Comparison of ENCODE assay signal across 15 mouse cellular contexts in the genomic region with DNA sequence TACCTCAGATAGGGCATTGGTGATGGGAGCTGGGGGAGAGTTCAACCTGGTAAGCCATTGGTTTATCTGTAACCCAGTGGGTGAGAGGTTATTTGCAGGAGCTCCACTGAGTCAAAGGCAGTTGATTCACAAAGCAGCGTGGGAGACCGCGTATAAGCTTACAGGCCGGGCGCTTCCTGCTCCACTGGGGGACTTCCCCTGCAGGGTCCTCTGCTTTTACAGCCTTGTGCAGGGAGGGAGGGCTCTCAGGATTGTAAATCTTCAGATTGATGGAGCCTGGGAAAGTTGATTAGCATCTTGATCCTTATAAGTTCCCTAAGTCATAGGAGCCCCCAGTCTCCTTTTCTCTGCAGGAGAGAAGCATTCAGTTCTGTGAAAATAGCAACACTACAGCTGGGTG.
DNase-seq lines count a peak whose midpoint lies in the region; ATAC-seq and TF ChIP-seq lines count a peak whose summit lies in the region.
"Had no signal": no experiment of that assay in that cellular context is flagged by ENCODE, and none has a peak within 500 bp of the region (broad histone marks: within the 10 kb centered on the region; RNA-seq: fewer than 3 reads in every experiment).

No protein-coding gene starts in this region.

- peaks cover 10% of the 10 kb centered on the region; the same call in 1 of the 2 replicates for H3K36me3 ChIP-seq in kidney, postnatal 0 days (ENCODE audit: insufficient read depth, low read length)

- H3K27ac ChIP-seq in kidney, postnatal 0 days = no peak overlapping the region
- H3K27ac ChIP-seq: heart, adult 2 months; liver, embryonic 13.5 days had no signal

- H3K4me2 ChIP-seq in kidney, postnatal 0 days (ENCODE audit: low read length) = no peak overlapping the region
- H3K4me2 ChIP-seq: liver, embryonic 13.5 days had no signal

- no peak for TF ChIP-seq CTCF in kidney, postnatal 0 days (IDR thresholded peaks at IDR 0.05; ENCODE audit: low read depth)

- H3K27me3 ChIP-seq in kidney, postnatal 0 days (ENCODE audit: insufficient read depth, low read length) = no peaks in the 10 kb centered on the region
- H3K27me3 ChIP-seq: liver, embryonic 13.5 days had no signal

- peak; percentile 80 for DNase-seq in kidney, postnatal 0 days (ENCODE audit: low spot score)
- DNase-seq in kidney, adult 8-10 months = no peak
- peak; percentile 42 for DNase-seq in CD4-positive, CD25-positive, alpha-beta regulatory T cell, adult 2 months (ENCODE audit: low read depth, low spot score)
- peak; percentile 17 for DNase-seq in R1 (ENCODE audit: low read depth, low spot score)
- no peak for DNase-seq in layer of hippocampus, postnatal 25 days (ENCODE audit: extremely low spot score in 1 of 2, low spot score in 1 of 2)
- no peak for DNase-seq in layer of hippocampus, postnatal 36 days
- no peak for DNase-seq in cerebellum, postnatal 10 days
- DNase-seq: adrenal gland, postnatal 14 days; cerebellum, postnatal 25 days; heart, adult 2 months; heart, postnatal 10 days; kidney, adult 9 months; liver, embryonic 13.5 days; lung, postnatal 36 days had no signal

- 20% methylated on average over 5 of the region's 5 CpGs for WGBS in kidney, postnatal 0 days

- no peaks in the 10 kb centered on the region for H3K9me3 ChIP-seq in kidney, postnatal 0 days (replicated peaks; ENCODE audit: low read length)
- H3K9me3 ChIP-seq: liver, embryonic 13.5 days had no signal

- no peak overlapping the region for H3K9ac ChIP-seq in kidney, postnatal 0 days (ENCODE audit: low read depth, low read length)
- H3K9ac ChIP-seq: liver, embryonic 13.5 days had no signal

- peak; percentile 72 for ATAC-seq in kidney, postnatal 0 days (replicated peaks; ENCODE audit: low FRiP score, low read depth)
- ATAC-seq in inflammation-experienced regulatory T-cells, adult 6 months = peak; percentile 87

- H3K4me1 ChIP-seq in kidney, postnatal 0 days (replicated peaks; ENCODE audit: insufficient read depth, low read length) = 0 out of 2 replicates have a peak, but pooled peaks cover 14% of the 10 kb centered on the region

- no peak overlapping the region for H3K4me3 ChIP-seq in kidney, postnatal 0 days (replicated peaks; ENCODE audit: low read depth, low read length)
- H3K4me3 ChIP-seq: heart, adult 2 months; liver, embryonic 13.5 days had no signal

Comparison
In these comparisons a context has a peak if more than half of its experiments do, and no peak if none do; other contexts are left out.
1. DNase-seq: peak in kidney, postnatal 0 days (single experiment), CD4-positive, CD25-positive, alpha-beta regulatory T cell, adult 2 months (single experiment) and R1 (single experiment); none in kidney, adult 8-10 months (0 of 2), layer of hippocampus, postnatal 25 days (0 of 2), layer of hippocampus, postnatal 36 days (0 of 2) and cerebellum, postnatal 10 days (0 of 2).